Mouse (Mus musculus) stomach, postnatal 0 days (tissue): Measurements from ENCODE around the gene Islr2.

ENCODE experiments used
- CTCF ChIP-seq: IDR thresholded peaks from 2 replicates; pipeline ENCODE4 v1.5.1; 2016; ENCODE audit warnings: antibody characterized with exemption, low read depth, mild to moderate bottlenecking, moderate library complexity
- EP300 ChIP-seq: optimal IDR thresholded peaks from 2 replicates; pipeline ENCODE3; 2016; ENCODE audit warnings: antibody characterized with exemption

- TF ChIP-seq CTCF (no peak), EP300 (no peak)
Measured at GRCm38 (mm10) chr9:58213377-58213776, 9.3 kb upstream of the Islr2 start.
